Mouse (Mus musculus) frontal cortex, postnatal 36 days (tissue): Measurements from ENCODE around the gene Eif2d.

Source experiments
- DNase-seq, 2 experiments: peaks; one replicate each; pipeline ENCODE4 v3.0.0; 2022; ENCODE audit warnings: low spot score in 2 of 2

The Eif2d gene

GRCm38 (mm10) chr1:131213361-131213760, 60.4 kb downstream of the Eif2d start:
- DNase-seq = no peak

- no peak for DNase-seq
These were observed 66.0 kb downstream of the Eif2d start for GRCm38 (mm10) chr1:131218933-131219332.

GRCm38 (mm10) chr1:131221822-131222590, 69.0 kb downstream of the Eif2d start:
- DNase-seq = no peak

- DNase-seq = no peak
These were observed 70.4 kb downstream of the Eif2d start for GRCm38 (mm10) chr1:131223345-131223744.

- no peak for DNase-seq
These were observed 72.0 kb downstream of the Eif2d start for GRCm38 (mm10) chr1:131224848-131225471.

- no peak for DNase-seq
These were observed 75.2 kb downstream of the Eif2d start for GRCm38 (mm10) chr1:131228225-131228624.

- DNase-seq = no peak
These were observed 75.7 kb downstream of the Eif2d start for GRCm38 (mm10) chr1:131228659-131229058.

GRCm38 (mm10) chr1:131233527-131233926, 80.5 kb downstream of the Eif2d start:
- no peak for DNase-seq

GRCm38 (mm10) chr1:131236077-131236476, 83.1 kb downstream of the Eif2d start:
- no peak for DNase-seq
